Mouse (Mus musculus): ENCODE results near the gene Hps6.
"Not testable (repeated sequence)": the region's sequence is repeated elsewhere in the genome, so short reads cannot be mapped to it uniquely, and the experiment has no call there.

Gene Hps6

DNA sequence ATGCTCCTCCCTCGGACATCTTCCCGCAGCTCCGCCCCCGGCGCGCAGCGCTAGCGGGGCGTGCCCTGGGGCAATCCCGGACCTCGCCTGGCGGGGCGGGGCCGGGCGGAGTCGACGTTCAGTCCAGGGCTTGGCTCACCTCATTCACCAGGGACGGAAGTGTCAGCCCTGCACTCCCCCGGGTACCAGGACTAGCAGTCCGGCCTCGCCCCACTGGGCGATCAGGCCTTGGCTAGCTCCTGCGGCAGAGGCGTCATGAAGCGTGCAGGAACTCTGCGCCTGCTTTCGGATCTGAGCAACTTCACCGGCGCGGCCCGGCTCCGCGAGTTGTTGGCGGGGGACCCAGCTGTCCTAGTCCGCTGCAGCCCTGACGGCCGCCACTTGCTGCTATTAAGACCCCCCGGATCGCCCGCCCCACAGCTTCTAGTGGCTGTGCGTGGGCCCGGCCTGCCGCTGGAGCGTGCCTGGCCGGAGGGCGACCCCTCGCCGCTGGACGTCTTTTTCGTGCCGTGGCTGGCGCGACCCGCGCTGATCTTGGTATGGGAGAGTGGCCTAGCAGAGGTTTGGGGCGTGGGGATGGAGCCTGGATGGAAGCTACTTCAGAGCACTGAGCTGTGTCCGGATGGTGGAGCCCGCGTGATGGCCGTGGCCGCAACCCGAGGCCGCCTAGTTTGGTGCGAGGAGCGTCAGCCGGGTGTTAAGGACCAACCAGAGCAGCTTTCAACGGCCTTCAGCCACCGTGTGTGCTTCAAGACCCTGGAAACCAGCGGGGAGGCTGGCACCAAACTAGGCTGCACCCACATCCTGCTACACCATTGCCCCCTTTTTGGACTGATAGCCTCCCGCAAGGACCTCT lies at the start of gene Hps6:
Gene Hps6 (plus strand): TSS at position 138 of the 856 bp plus-strand sequence.
- DNase-seq: peak; percentile 83

DNA sequence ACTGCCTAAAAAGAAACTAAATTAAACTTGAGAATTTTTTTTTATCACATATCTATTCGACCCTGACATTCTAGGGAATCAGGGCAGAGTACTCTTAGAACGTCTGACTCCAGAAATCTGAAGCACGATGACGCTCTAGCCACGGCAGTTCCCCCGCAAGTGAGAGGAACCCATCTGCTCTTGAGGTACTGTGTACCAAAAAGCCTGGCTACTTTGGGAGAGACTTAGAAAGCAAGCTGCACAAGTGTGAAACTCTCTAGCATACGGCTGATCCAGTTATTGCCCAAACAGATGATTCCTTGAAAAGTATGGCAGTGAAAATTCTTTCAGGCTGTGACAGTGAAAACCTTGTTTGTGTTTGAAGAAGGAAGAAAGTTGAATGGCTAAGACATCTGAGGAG lies 46.6 kb upstream of the Hps6 start:
- peak; percentile 85 for DNase-seq

DNA sequence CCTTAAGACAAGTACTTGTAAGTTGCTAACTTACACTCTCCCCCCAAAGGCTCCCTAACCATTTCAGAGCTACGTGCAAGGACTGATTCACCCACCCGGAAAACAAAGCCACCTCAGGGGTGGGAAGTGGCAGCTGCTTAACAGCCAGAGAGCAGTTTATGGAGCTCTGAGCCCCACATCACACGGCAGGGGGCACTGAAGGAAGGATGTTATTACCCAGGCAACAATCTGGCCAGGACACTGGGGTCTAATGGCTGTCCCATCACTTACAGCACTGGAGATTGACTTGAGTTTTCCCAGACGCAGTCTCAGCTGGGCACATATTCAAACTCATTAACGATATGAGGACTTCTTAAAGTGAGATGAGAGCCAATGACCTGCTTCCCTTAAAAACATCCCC lies 42.5 kb upstream of the Hps6 start:
- DNase-seq: no peak

DNA sequence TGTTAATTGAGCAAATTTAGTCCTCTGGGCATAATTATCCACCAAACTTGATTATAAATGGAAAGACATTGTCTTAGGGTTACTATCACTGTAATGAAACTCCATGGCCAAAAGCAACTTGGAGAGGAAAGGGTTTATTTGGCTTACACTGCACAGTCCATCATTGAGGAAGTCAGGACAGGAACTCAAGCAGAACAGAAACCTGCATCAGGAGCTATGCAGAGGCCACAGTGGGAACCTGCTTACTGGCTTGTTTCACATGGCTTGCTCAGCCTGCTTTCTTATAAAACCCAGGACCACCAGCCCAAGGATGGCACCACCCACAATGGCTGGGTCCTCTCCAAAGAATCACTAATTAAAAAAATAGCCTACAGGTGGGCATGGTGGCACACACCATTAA lies 18.9 kb upstream of the Hps6 start:
- no peak for DNase-seq

DNA sequence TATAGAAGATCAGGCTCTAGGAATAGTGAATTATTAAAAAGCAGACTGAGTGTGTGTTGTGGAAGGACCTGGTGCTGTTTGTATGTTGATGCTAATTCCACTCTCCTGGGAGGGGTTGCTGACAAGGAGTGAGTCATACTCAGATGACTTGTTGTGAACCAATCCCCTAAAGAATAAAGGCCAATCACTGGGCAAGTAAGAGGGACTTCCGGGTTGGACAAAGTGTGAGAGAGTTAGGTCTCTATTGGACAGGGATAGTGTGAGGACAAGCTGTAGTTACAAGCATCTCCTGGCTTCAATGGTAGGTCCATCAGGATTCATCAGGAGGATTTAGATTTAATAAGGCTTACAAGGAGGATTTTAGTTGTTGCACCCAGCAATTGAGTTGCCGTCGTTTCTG lies 15.1 kb upstream of the Hps6 start:
- DNase-seq: no peak

DNA sequence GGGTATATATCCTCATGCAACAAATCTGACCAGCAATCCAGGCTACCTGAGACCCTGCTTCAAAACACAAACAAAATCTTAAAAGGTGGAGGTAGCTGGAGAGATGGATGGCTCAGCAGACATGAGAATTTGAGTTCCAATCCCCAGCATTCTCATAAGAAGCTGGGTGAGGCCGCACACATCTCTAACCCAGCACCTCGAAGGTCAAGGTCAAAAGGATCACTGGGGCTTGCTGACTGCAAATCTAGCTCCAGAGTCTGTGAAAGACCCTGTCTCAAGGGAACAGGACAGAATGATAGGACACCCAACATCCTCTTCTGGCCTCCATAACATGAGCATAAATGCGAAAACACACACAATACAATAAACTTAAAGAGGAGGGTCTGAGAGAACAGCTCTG lies 12.1 kb upstream of the Hps6 start:
- DNase-seq: no peak

DNA sequence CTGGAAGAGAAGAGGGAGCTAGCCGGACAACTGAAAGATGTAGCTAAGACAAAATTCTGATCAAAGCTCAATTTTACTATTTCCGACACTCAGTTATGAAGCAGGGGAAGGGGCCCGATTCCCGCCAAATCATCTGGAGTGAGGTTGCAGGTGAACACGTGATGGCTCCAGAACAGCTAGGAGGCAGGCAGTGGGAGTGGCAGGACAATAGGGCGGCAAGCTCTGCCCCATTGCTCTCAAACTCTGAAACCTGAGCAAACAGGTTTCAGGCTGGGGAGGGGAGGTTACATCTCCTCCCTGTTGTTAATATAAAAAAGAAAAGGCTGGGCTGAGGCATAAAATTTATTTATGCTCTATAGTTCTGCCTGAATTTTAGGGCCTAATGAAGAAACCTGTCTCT lies 9.9 kb upstream of the Hps6 start:
- DNase-seq: not testable (repeated sequence)

DNA sequence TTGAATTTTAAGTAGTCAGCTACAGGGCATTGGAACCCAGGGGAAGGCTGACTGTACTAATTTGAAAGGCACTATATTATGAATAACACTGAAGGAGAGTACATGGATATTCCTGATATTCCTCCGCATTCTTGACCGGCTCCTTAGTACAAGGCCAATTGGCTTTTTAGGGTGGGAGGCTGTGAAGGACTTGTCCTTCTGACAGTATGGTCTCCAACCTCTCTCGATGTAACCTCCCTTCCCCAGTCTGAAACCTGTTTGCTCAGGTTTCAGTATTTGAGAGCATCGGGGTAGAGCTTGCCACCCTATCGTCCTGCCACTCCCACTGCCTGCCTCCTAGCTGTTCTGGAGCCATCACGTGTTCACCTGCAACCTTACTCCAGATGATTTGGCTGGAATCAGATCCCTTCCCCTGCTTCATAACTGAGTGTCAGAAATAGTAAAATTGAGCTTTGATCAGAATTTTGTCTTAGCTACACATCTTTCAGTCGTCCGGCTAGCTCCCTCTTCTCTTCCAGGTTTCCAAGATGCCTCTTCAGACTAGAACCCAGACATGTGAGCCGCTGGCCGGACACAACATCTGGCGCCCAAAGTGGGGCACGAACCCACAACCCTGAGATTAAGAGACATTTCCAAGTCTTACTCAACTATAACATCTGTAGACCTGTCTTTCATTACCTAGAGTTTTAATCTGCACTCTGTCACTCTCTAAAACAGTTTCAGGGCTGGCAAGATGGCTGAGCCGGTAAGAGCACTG lies 9.1 kb upstream of the Hps6 start:
- no peak for DNase-seq

DNA sequence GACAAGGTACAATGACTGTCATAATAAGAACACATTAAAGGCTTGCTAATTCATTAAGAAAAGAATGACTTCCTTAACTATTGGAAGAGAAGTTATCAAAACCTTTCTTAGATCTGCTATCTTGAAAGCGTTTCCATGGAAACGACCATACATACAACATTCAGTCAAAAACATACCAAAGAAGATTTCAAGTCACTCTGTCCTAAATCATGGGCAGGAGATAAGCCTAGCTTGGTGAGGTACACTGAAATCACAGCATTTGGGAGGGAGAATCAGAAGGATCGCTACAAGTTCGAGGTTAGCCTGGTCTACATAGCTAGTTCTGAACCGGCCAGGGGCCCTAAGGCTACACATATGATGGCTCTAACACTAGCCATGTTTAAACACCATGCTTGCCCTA lies 5.9 kb upstream of the Hps6 start:
- DNase-seq: no peak

DNA sequence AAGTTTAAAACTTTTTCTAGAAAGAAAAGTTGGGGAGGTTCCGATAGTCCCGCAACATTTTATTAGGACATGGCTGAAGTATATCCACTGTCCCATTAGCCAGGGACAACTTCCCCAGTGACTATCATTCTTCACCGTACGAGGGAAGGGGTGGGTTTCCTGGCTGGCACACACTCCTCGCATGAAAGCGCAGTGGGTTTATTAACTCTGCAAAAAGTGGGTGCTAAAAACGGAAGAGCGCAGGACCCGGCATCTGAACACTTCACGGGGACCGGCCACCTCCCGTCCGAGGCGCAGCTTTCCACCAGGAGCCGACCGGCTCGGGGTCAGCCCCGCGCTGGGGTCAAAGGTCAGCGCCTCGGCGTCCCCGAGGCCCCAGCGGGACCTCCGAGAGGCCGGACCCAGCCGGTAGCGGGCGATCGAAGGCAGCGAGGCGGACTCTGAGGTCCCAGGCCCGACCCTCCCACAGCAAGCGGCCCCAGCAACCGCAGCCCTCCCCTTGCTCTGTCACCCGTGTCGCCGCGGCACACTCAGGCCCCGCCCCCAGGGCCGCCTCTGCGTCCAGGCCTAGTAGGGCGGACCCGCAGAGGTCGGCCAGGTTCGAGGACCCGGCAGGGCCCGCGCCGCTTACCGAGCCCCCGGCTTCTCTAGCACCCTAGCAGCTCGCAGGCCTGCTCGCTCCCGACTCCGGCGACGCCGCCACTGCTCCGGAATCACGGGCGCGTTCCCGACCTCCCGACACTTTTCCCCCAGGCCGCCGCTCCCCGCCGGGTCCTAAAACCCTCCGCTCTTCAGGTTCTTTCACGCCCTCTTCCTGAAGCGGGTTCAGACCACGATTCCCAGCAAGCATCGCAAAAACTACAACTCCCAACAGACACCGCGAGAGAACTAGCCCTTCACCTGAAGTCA lies 5.3 kb upstream of the Hps6 start, which contains the start of gene Armh3:
Gene Armh3 (minus strand): TSS at position 704 of the 909 bp plus-strand sequence.
- DNase-seq: peak; percentile 96

DNA sequence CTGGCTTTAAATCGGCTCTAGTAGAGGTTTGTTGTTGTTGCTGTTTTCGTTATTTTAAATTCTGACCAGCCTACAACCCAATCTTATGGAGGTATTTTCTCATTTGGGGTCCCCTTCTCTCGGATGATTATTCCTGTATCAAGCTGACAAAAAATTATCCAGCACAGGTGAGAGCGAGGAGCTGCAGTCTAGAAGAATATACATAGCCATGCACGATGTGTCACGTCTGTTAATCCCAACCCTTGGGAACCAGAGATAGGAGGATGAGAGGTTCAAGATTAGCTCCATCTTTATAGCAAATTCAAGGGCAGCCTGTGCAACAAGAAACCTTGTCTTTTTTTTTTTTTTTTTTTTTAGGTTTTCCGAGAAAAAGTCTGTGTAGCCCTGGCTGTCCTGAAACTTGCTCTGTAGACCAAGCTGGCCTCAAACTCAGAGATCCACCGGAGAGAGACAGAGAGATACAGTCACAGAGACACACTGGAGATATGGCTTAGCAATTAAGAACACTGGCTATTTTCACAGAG lies 4.6 kb upstream of the Hps6 start:
- no peak for DNase-seq

DNA sequence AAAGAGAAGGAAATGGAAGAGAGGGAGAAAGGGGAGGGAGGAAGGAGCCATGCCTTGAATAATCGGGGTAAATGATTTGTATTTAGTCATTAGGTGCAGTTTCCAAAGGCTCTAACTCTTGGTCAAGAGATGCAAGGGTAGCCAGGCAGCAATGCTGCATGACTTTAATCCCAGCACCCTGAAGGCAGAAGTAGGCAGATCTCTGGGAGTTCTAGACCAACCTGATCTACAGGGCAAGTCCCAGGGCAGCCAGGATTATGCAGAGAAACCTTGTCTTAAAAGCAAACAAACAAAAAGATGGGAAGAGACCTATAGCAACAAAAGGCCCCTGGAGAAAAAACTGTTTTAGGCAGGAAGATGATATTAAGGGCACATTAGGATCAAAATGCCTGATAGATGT lies 3.9 kb upstream of the Hps6 start:
- no peak for DNase-seq

DNA sequence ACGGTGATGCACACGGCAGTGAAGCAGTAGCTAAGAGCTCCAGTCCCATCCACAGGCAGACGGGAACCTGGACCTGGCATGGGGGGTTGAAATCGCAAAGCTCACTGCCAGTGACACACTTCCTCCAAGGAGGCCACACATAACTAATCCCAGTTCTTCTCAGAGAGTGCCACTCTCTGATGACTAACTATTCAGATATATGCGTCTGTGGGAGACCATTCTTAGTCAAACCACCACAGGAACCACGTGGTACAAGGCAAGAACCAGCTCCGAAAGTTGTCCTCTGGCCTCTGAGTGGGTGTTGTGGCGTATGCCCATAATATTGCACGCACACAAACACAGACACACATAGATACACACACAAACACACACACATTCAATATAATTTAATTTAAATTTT lies 1.0 kb upstream of the Hps6 start:
- no peak for DNase-seq

DNA sequence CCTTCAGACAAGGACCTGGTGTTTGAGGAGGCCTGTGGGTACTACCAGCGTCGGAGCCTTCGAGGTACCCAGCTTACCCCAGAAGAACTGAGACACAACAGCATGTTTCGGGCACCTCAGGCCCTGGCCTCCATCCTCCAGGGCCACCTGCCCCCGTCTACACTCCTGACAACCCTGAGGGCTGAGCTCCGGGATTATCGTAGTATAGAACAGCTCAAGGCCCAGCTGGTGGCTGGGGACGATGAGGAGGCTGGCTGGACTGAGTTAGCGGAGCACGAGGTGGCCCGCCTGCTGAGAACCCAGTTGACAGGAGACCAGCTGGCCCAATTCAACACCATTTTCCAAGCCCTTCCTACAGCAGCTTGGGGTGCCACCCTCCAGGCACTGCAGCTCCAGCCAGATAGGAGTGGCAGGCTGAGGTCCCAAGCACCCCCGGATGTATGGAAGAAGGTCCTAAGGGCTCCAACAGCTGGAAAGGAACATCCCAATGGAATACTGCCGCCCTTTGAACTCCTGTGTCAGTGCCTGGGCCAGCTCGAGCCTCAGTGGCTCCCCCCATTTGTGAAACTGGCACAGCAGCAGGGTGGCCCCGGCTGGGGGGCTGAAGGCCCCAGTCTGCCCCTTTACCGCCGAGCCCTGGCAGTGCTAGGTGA lies 1.6 kb downstream of the Hps6 start:
- DNase-seq: no peak

DNA sequence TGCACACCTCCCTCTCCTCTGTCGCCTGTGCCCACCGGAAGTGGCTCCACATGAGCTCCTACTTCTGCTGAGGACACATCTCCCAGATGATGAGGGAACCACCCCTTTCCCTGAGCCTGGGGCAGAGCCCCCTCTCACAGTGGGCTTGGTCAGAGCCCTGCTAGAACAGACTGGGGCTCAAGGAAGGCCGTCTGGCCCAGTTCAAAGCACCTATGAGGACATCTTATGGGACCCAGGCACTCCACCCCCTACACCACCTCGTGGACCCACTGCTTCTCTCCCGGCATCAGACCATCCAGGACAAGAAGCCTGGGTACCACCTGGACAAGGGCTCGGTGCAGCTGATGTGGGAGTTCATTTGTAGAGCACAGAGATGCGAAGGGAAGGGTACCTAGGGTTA lies 2.4 kb downstream of the Hps6 start:
- DNase-seq: no peak

DNA sequence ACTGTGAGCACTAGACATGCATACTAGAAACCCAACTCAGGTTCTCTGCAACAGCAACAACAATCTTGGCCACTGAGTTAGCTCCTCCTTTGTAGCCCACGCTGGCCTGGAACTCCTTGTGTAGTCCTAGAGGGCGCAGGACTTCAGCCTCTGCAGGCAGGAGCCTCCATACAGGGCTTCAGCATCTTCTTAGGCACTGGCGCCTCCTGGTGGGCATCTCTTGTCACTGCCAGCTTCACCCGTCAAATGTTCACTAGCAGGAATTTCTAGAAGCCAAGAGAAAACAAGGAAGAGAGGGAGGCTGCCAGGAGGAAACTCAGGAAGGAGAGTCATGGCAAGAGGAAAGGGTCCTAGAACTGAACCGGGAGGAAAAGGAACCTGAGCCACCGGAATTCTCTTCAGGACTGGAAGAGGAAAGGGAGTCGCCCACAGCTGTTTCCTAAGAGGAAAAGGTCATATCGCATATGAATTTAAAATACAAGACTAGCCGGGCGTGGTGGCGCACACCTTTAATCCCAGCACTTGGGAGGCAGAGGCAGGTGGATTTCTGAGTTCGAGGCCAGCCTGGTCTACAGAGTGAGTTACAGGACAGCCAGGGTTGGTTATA lies 11.4 kb downstream of the Hps6 start:
- peak; percentile 82 for DNase-seq

DNA sequence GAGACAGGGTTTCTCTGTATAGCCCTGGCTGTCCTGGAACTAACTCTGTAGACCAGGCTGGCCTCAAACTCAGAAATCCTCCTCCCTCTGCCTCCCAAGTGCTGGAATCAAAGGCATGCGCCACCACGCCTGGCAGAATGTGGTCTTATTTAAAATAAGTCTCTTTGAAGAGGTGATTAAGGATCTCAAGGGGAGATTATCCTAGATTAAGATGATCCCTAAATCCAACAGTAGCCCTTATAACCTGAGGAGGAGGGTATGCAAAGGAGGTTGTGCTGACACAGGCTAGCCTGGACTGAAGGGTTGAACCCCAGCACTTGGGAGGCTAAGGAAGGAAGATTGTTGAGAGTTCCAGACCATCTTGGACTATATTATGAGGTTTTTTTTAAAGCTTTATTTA lies 12.7 kb downstream of the Hps6 start:
- no peak for DNase-seq

DNA sequence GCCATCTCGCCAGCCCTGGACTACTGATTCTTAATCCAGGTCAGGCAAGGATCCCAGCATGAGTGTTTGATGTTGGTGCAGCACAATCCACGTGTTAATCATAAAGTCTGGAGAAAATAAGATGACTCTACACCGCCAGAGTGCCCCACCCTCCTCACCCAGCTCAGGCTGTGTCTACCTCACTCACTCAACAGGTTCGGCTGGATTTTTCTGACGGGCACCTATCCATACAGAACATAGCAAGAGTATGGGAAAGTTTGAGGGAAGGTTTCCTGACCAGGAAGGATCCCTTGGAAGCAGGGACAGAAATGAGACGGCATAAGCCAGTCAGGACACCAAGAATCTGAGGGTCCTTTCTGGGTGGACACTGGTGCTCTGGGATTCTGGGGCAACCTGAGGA lies 21.7 kb downstream of the Hps6 start:
- DNase-seq: no peak

DNA sequence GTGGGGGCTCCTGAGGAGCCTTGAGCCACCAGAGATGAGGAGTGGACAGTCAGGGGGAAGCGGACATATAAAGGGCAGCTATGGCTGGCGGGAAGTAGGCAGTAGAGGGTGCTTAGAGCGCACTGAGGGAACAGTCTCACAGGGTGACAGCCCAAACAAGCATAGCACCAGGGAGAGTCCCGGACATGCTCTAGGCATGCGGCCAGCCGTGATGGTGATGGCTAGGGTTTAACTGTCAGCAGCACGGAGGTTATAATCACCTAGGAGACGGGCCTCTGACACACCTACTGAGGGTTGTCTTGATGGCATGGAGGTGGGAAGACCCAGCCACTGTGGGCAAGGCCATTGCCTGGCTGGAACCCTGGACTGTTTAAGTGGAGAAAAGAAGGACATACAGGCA lies 23.3 kb downstream of the Hps6 start:
- DNase-seq: no peak

DNA sequence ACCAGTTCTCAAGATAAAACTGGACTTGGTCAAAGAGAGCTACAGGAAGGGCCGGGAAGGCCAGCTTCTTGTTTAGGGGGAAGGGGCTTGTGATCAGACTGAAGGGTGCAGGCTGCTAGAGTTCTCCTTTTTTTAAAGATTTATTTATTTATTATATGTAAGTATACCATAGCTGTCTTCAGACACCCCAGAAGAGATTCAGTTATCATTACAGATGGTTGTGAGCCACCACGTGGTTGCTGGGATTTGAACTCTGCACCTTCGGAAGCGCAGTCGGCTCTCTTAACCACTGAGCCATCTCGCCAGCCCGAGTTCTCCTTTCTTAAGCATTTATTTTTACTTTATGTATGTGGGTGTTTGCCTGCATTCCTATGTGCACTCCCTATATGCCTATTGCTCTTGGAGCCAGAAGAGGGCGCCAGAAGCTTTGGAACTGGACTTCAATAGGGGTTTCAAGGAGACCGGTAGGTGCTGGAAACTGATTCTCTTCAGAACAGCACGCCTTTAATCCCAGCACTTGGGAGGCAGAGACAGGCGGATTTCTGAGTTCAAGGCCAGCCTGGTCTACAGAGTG lies 25.5 kb downstream of the Hps6 start:
- no peak for DNase-seq

DNA sequence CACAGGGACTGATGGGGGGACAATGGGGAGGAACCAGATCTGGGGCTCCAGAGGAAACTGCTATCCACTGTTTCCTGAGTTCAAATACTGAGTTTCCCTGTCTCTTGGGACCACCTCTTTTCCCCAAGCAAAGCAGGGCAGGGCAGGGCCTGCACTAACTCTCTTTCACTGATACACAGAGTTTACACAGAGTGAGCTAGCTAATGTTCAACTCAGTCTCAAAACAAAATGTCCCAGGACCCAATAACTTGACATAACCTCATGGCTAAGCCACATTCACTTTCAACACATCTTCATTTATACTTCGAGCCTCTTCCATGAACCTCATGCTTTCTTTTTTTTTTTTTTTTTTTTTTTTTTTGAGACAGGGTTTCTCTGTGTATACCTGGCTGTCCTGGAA lies 26.3 kb downstream of the Hps6 start:
- no peak for DNase-seq

Data from right cerebral cortex, adult 18-20 months (tissue).